Mouse (Mus musculus): ENCODE results near the gene Prss22. TPM values are rescaled to one million over a fixed set of nuclear protein-coding genes. Genes with fewer than 3 reads are reported as not detected.

The Prss22 gene
- polyA plus RNA-seq, 1 experiment from 2014 or later = 3.4 TPM

GRCm38 (mm10) chr17:24006930-24007329 lies 9.0 kb upstream of the Prss22 start:
- Histone ChIP-seq H3K36me3 (ENCODE audit: control insufficient read depth, insufficient read depth, low read length) (no peaks in the 10 kb centered on the region), H3K4me2 (replicated peaks; ENCODE audit: low read depth) (no peak overlapping the region), H3K9me3 (ENCODE audit: control insufficient read depth, low read length) (no peaks in the 10 kb centered on the region), H3K4me3 (ENCODE audit: low read depth, low read length) (no peak overlapping the region), H3K9ac (ENCODE audit: low read length) (no peak overlapping the region), H3K27me3 (ENCODE audit: control insufficient read depth, insufficient read depth, low read length) (no peaks in the 10 kb centered on the region), H3K27ac (replicated peaks) (no peak overlapping the region), H3K4me1 (replicated peaks; ENCODE audit: control insufficient read depth, insufficient read depth) (no peaks in the 10 kb centered on the region)
- ATAC-seq (ENCODE audit: low FRiP score, low TSS enrichment) (no peak), DNase-seq (ENCODE audit: low spot score) (no peak)
- WGBS = 48% methylated on average over 2 of the region's 2 CpGs
- TF ChIP-seq CTCF (IDR thresholded peaks at IDR 0.05; ENCODE audit: low read depth) (no peak), EP300 (optimal IDR thresholded peaks at IDR 0.05) (no peak)

GRCm38 (mm10) chr17:24005049-24005448 lies 7.1 kb upstream of the Prss22 start:
- no peaks in the 10 kb centered on the region for H3K36me3 ChIP-seq (ENCODE audit: control insufficient read depth, insufficient read depth, low read length)
- no peaks in the 10 kb centered on the region for H3K27me3 ChIP-seq (ENCODE audit: control insufficient read depth, insufficient read depth, low read length)
- DNase-seq (ENCODE audit: low spot score) = no peak
- H3K9ac ChIP-seq (ENCODE audit: low read length) = no peak overlapping the region
- ATAC-seq (ENCODE audit: low FRiP score, low TSS enrichment) = no peak
- H3K9me3 ChIP-seq (ENCODE audit: control insufficient read depth, low read length) = no peaks in the 10 kb centered on the region
- H3K4me3 ChIP-seq (ENCODE audit: low read depth, low read length) = no peak overlapping the region
- H3K4me1 ChIP-seq (replicated peaks; ENCODE audit: control insufficient read depth, insufficient read depth) = no peaks in the 10 kb centered on the region
- TF ChIP-seq CTCF (IDR thresholded peaks at IDR 0.05; ENCODE audit: low read depth) (no peak), EP300 (optimal IDR thresholded peaks at IDR 0.05) (no peak)
- no peak overlapping the region for H3K27ac ChIP-seq (replicated peaks)
- WGBS = 92% methylated on average over 3 of the region's 3 CpGs
- H3K4me2 ChIP-seq (replicated peaks; ENCODE audit: low read depth) = no peak overlapping the region

GRCm38 (mm10) chr17:24004071-24004665 lies 6.3 kb upstream of the Prss22 start:
- no peak overlapping the region for H3K9ac ChIP-seq (ENCODE audit: low read length)
- no peaks in the 10 kb centered on the region for H3K4me1 ChIP-seq (replicated peaks; ENCODE audit: control insufficient read depth, insufficient read depth)
- WGBS = 91% methylated on average over 14 of the region's 14 CpGs
- H3K9me3 ChIP-seq (ENCODE audit: control insufficient read depth, low read length) = no peaks in the 10 kb centered on the region
- no peaks in the 10 kb centered on the region for H3K27me3 ChIP-seq (ENCODE audit: control insufficient read depth, insufficient read depth, low read length)
- no peak for DNase-seq (ENCODE audit: low spot score)
- TF ChIP-seq EP300 (optimal IDR thresholded peaks at IDR 0.05) = no peak
- no peak for TF ChIP-seq CTCF (IDR thresholded peaks at IDR 0.05; ENCODE audit: low read depth)
- H3K27ac ChIP-seq (replicated peaks) = no peak overlapping the region
- H3K36me3 ChIP-seq (ENCODE audit: control insufficient read depth, insufficient read depth, low read length) = no peaks in the 10 kb centered on the region
- ATAC-seq (ENCODE audit: low FRiP score, low TSS enrichment) = no peak
- H3K4me2 ChIP-seq (replicated peaks; ENCODE audit: low read depth) = no peak overlapping the region
- no peak overlapping the region for H3K4me3 ChIP-seq (ENCODE audit: low read depth, low read length)

GRCm38 (mm10) chr17:24000404-24000803 lies 2.5 kb upstream of the Prss22 start:
- TF ChIP-seq EP300 (optimal IDR thresholded peaks at IDR 0.05) (no peak), CTCF (IDR thresholded peaks at IDR 0.05; ENCODE audit: low read depth) (no peak)
- H3K9me3 ChIP-seq (ENCODE audit: control insufficient read depth, low read length) = no peaks in the 10 kb centered on the region
- DNase-seq (ENCODE audit: low spot score) (no peak), ATAC-seq (ENCODE audit: low FRiP score, low TSS enrichment) (peak; percentile 21; the same call in 1 of the 2 replicates)
- H3K4me1 ChIP-seq (replicated peaks; ENCODE audit: control insufficient read depth, insufficient read depth) = no peaks in the 10 kb centered on the region
- 28% methylated on average over 5 of the region's 5 CpGs for WGBS
- H3K4me2 ChIP-seq (replicated peaks; ENCODE audit: low read depth) = no peak overlapping the region
- H3K4me3 ChIP-seq (ENCODE audit: low read depth, low read length) = no peak overlapping the region
- no peak overlapping the region for H3K9ac ChIP-seq (ENCODE audit: low read length)
- no peak overlapping the region for H3K27ac ChIP-seq (replicated peaks)
- H3K27me3 ChIP-seq (ENCODE audit: control insufficient read depth, insufficient read depth, low read length) = no peaks in the 10 kb centered on the region
- no peaks in the 10 kb centered on the region for H3K36me3 ChIP-seq (ENCODE audit: control insufficient read depth, insufficient read depth, low read length)

GRCm38 (mm10) chr17:23998383-23998782 lies 483 bp upstream of the Prss22 start:
- Histone ChIP-seq H3K36me3 (ENCODE audit: control insufficient read depth, insufficient read depth, low read length) (no peaks in the 10 kb centered on the region), H3K4me2 (replicated peaks; ENCODE audit: low read depth) (no peak overlapping the region), H3K9me3 (ENCODE audit: control insufficient read depth, low read length) (no peaks in the 10 kb centered on the region), H3K9ac (ENCODE audit: low read length) (no peak overlapping the region), H3K4me3 (ENCODE audit: low read depth, low read length) (no peak overlapping the region), H3K4me1 (replicated peaks; ENCODE audit: control insufficient read depth, insufficient read depth) (no peaks in the 10 kb centered on the region), H3K27me3 (ENCODE audit: control insufficient read depth, insufficient read depth, low read length) (no peaks in the 10 kb centered on the region), H3K27ac (replicated peaks) (no peak overlapping the region)
- WGBS = 48% methylated on average over 6 of the region's 6 CpGs
- no peak for DNase-seq (ENCODE audit: low spot score)
- peak; percentile 52; the same call in 1 of the 2 replicates for ATAC-seq (ENCODE audit: low FRiP score, low TSS enrichment)
- TF ChIP-seq CTCF (IDR thresholded peaks at IDR 0.05; ENCODE audit: low read depth) (no peak), EP300 (optimal IDR thresholded peaks at IDR 0.05) (no peak)

GRCm38 (mm10) chr17:23995421-23995820 lies 2.5 kb downstream of the Prss22 start:
- H3K4me1 ChIP-seq (replicated peaks; ENCODE audit: control insufficient read depth, insufficient read depth) = no peaks in the 10 kb centered on the region
- no peak overlapping the region for H3K27ac ChIP-seq (replicated peaks)
- ATAC-seq (ENCODE audit: low FRiP score, low TSS enrichment) (no peak), DNase-seq (ENCODE audit: low spot score) (no peak)
- TF ChIP-seq CTCF (IDR thresholded peaks at IDR 0.05; ENCODE audit: low read depth) (peak; percentile 43), EP300 (optimal IDR thresholded peaks at IDR 0.05) (no peak)
- no peak overlapping the region for H3K4me2 ChIP-seq (replicated peaks; ENCODE audit: low read depth)
- H3K4me3 ChIP-seq (ENCODE audit: low read depth, low read length) = no peak overlapping the region
- H3K27me3 ChIP-seq (ENCODE audit: control insufficient read depth, insufficient read depth, low read length) = no peaks in the 10 kb centered on the region
- 40% methylated on average over 1 of the region's 1 CpGs for WGBS
- H3K36me3 ChIP-seq (ENCODE audit: control insufficient read depth, insufficient read depth, low read length) = no peaks in the 10 kb centered on the region
- H3K9ac ChIP-seq (ENCODE audit: low read length) = no peak overlapping the region
- H3K9me3 ChIP-seq (ENCODE audit: control insufficient read depth, low read length) = no peaks in the 10 kb centered on the region

Measured in stomach, postnatal 0 days (tissue).